Mouse (Mus musculus) midbrain, embryonic 10.5 days (tissue): Measurements from ENCODE around the gene Gm12845. TPM values are rescaled to one million over a fixed set of nuclear protein-coding genes. Genes with fewer than 3 reads are reported as not detected.
"Not testable (repeated sequence)": the region's sequence is repeated elsewhere in the genome, so short reads cannot be mapped to it uniquely, and the experiment has no call there.

Experiments
- DNase-seq: peaks from one replicate; pipeline ENCODE4 v3.0.0-alpha.2; 2017; ENCODE audit warnings: low spot score
- H3K27ac ChIP-seq: fragments of 300-500 bp; sonication (generic); replicated peaks from 2 replicates; pipeline ENCODE4 v1.5.1; 2016; ENCODE audit warnings: mild to moderate bottlenecking
- H3K27me3 ChIP-seq: fragments of 300-500 bp; sonication (generic); 2 replicates; pipeline ENCODE4 v1.6.1; 2016; ENCODE audit warnings: low read depth, mild to moderate bottlenecking; ENCODE audit not compliant: poor library complexity, severe bottlenecking
- H3K36me3 ChIP-seq: fragments of 300-500 bp; sonication (generic); 2 replicates; pipeline ENCODE4 v1.6.1; 2016; ENCODE audit warnings: mild to moderate bottlenecking, moderate library complexity
- H3K4me1 ChIP-seq: fragments of 300-500 bp; sonication (generic); 2 replicates; pipeline ENCODE4 v1.6.1; 2016
- H3K4me3 ChIP-seq: fragments of 300-500 bp; sonication (generic); 2 replicates; pipeline ENCODE4 v1.5.1; 2016; ENCODE audit warnings: mild to moderate bottlenecking, moderate library complexity
- H3K9me3 ChIP-seq: fragments of 300-500 bp; sonication (generic); replicated peaks from 2 replicates; pipeline ENCODE4 v1.6.1; 2016; ENCODE audit warnings: mild to moderate bottlenecking
- WGBS: fragments of 180-500 bp; shearing (Covaris S2); methylation state at CpG from one replicate; pipeline ENCODE4 v1.1.7; 2016; 5-methylcytosine and 5-hydroxymethylcytosine counted together
- polyA plus RNA-seq: library from polyadenylated mRNA; unstranded; fragments of >200 nt; fragmentation: Nextera tagmentation; extraction: Ambion mirVana; gene quantifications from 2 replicates; pipeline ENCODE4 v1.2.1, GENCODE M21; 2016

The Gm12845 gene
- polyA plus RNA-seq, 1 experiment from 2014 or later = not detected

DNA sequence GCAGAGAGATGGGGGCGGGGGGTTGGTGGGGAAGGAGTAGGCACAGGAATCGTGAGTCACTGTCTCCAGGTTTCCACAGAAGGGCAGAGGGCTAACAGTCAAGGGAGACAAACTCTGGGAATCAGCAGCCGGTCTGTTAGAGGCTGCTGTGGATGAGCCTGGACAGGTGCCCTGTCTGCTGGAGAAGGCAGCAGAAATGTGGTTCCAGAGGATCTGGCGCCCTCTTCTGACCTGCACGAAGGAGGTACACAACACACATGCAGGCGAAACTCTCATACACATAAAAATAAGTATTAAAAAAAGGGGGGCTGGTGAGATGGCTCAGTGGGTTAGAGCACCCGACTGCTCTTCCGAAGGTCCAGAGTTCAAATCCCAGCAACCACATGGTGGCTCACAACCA, 13.3 kb downstream of the Gm12845 start:
- no peak overlapping the region for H3K4me3 ChIP-seq
- no peak for DNase-seq
- no peaks in the 10 kb centered on the region for H3K36me3 ChIP-seq
- H3K27ac ChIP-seq = no peak overlapping the region
- H3K27me3 ChIP-seq = no peaks in the 10 kb centered on the region
- no peaks in the 10 kb centered on the region for H3K4me1 ChIP-seq
- no peaks in the 10 kb centered on the region for H3K9me3 ChIP-seq
- WGBS = 39% methylated on average over 8 of the region's 8 CpGs

DNA sequence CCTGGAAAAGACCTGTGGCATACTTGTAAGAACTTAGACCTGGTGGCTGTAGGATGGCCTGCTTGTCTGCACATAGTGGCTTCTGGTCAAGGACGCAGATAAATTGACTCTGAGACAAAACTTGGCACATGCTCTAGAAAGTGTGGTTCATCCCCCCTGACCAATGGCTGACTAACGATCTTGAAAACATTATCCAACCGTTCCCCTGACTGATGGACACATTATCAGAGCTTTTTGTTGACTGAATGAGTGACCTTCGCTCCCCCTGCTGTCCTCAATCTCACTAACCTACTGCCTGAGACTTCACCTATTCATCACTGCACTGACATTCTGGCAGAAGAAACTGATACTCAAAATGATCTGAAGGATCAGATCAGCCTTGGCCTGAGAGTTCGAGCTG, 28.3 kb downstream of the Gm12845 start:
- H3K4me3 ChIP-seq, DNase-seq, H3K36me3 ChIP-seq, H3K27ac ChIP-seq, H3K4me1 ChIP-seq, H3K27me3 ChIP-seq, H3K9me3 ChIP-seq: not testable (repeated sequence)
- 88% methylated on average over 5 of the region's 5 CpGs for WGBS

DNA sequence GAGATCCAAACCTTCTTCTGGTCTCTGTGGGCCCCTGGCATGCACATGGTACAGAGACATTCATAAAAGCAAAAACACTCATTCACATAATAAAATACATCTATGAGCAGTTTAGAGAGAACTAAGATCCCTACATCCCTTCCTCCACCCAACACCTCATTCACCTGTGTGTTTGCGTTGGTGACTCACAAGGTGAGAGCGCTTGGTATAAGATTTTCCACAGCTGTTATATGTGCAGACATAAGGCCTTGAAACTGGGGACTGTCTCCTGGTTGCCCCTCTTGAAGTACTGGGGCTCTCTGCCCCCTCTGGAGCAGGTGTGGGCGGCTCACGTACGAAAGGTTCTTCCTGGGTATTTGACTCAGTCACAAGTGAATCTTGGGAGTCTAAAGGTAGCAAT, 35.9 kb downstream of the Gm12845 start:
- Histone ChIP-seq H3K36me3 (no peaks in the 10 kb centered on the region), H3K4me3 (no peak overlapping the region), H3K27ac (no peak overlapping the region), H3K4me1 (no peaks in the 10 kb centered on the region), H3K9me3 (no peaks in the 10 kb centered on the region), H3K27me3 (no peaks in the 10 kb centered on the region)
- WGBS = 96% methylated on average over 5 of the region's 5 CpGs
- no peak for DNase-seq

DNA sequence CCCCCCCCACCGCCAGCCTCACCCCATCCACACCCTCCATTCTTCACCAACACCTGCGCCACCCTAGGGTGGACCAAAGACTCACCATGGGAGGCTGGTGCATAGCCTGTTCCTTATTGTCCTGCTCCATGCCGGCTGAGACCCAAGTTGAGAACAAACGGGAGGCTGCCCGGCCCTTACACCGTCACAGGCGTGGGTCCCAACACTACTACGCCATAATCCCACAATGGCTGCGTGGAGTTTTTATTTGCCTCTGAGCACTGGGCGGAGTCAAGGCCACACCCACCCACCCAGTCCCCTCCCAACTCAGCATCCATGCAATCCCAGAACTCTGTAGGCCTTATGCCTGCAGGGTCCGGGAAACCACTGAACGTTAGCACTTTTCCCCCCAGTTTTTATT, 41.2 kb downstream of the Gm12845 start, which contains the start of gene Klf17:
TSS of gene Klf17 (minus strand) at position 233 of the 400 bp plus-strand sequence.
- Histone ChIP-seq H3K9me3 (no peaks in the 10 kb centered on the region), H3K27ac (no peak within 1 kb of the TSS), H3K4me3 (no peak within 1 kb of the TSS), H3K36me3 (no peaks in the 10 kb centered on the region), H3K4me1 (no peaks in the 10 kb centered on the region), H3K27me3 (no peaks in the 10 kb centered on the region)
- no peak for DNase-seq
- 65% methylated on average over 12 of the region's 12 CpGs for WGBS

DNA sequence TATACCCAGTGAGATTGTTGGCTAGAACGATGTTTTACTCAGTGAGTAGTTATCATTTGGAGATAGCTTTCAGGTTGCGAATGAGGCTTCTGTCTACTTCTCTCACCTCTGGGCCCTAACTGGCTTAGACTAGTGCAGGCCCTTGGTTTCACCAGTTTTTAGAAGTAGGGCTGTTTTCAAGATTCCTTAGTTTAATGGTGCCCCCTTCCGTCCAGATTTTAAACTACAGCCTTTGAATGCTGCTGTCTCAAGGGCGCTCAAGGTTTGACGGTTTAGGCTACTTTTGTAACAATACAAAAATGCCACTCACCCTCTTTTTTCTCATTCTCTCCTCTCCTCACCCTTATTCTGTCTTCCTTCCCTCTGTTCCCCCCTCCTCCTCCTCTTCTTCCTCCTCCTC, 46.7 kb downstream of the Gm12845 start:
- Histone ChIP-seq H3K4me3 (no peak overlapping the region), H3K9me3 (no peaks in the 10 kb centered on the region), H3K27me3 (no peaks in the 10 kb centered on the region), H3K27ac (no peak overlapping the region), H3K36me3 (no peaks in the 10 kb centered on the region), H3K4me1 (no peaks in the 10 kb centered on the region)
- WGBS = 28% methylated on average over 5 of the region's 5 CpGs
- DNase-seq = peak; percentile 43

DNA sequence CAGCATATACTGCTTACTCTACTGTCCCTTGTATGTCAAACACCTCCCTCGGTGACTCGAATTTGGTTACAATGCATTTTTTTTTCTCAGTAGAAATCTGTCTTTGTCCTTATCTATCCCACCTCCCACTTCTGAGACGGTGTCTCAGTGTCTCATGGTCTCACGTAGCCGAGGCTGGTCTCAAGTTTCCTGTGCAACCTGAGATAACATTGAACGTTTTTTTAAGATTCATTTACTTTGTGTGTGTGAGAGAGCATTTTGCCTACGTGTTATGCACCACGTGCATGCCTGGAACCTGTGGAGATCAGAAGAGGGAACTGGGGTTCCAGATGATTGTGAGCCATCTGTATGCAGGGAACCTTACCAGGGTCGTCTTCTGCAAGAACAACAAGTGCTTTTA, 48.7 kb downstream of the Gm12845 start:
- DNase-seq = no peak
- Histone ChIP-seq H3K36me3 (no peaks in the 10 kb centered on the region), H3K27ac (no peak overlapping the region), H3K4me3 (no peak overlapping the region), H3K27me3 (no peaks in the 10 kb centered on the region), H3K9me3 (no peaks in the 10 kb centered on the region), H3K4me1 (no peaks in the 10 kb centered on the region)
- WGBS = 78% methylated on average over 9 of the region's 9 CpGs

Other genes starting within 250 kb of the Gm12845 start
- 102 and 111 TPM in 2 replicates for gene Rnf220, start 227.4 kb upstream of the Gm12845 start, polyA plus RNA-seq
- gene Eri3, start 174.0 kb upstream of the Gm12845 start, polyA plus RNA-seq = 111 and 139 TPM in 2 replicates
- gene Dmap1, start 42.1 kb upstream of the Gm12845 start, polyA plus RNA-seq = 74.3 and 80.7 TPM in 2 replicates
- gene Klf17, start 41.2 kb downstream of the Gm12845 start, polyA plus RNA-seq = not detected in 2 replicates
- gene Slc6a9, start 110.1 kb downstream of the Gm12845 start, polyA plus RNA-seq = 6.7 and 8.6 TPM in 2 replicates
- gene Ccdc24, start 148.1 kb downstream of the Gm12845 start, polyA plus RNA-seq = 1.1 and 2.2 TPM in 2 replicates
- gene B4galt2, start 159.1 kb downstream of the Gm12845 start, polyA plus RNA-seq = 24.8 and 27.9 TPM in 2 replicates
- gene Atp6v0b, start 162.9 kb downstream of the Gm12845 start, polyA plus RNA-seq = 193 and 213 TPM in 2 replicates
- gene Dph2, start 167.6 kb downstream of the Gm12845 start, polyA plus RNA-seq = 27.9 and 30.9 TPM in 2 replicates
- 66.5 and 80.5 TPM in 2 replicates for gene Ipo13, start 190.6 kb downstream of the Gm12845 start, polyA plus RNA-seq
- 0.51 and 0.81 TPM in 2 replicates for gene Artn, start 205.4 kb downstream of the Gm12845 start, polyA plus RNA-seq